Mouse (Mus musculus): Measurements from ENCODE around the gene Flad1. TPM values are rescaled to one million over a fixed set of nuclear protein-coding genes. Genes with fewer than 3 reads are reported as not detected.

Flad1 gene
- total RNA-seq, 1 experiment: 20.3 TPM

DNA sequence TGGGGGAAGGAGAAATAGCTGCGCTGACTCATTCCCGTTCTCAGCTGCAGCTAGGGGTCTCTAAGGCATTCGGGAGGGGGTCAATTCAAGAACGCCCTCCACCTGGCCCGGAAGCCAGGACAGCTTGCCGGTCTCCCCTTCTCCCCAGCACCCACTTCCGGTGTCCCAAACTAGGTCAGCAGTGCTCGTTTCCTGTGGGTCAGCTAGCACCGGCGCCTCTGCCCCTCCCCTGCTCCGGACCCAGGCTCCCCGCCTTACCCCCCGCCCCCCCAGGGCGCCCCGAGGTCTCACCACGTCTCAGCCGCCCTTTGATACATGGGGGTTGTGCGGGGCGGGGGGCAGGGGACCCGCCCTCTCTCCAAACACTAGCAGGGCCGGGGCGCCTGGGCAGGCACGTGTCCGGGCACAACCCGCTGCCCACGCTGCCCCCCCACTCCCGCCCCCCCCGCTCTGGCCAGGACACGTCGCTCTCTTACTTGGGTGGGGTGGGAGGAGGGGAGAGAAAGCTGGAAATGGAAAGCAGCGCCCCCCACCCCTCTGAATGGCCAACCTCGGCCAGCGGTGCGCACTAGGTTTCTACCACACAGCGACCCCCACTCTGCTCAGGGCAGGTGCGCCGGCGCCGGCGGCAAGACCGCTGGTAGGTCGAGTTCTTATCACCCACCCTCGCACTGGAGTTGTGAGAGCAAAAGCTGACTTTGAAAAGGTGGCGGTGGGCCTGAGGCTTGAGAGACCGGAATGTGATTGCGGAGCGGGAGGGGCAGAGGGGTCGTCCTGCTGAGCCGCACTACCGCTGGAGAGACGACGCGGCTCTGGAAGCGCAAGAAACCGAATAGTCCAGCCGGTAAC is 19.8 kb downstream of the Flad1 start:
- in situ Hi-C loops (cut with MboI; ENCODE audit: low sequenced_read_pairs in 2 of 2, unreplicated experiment in 2 of 2): no loop called here
- H3K9me3 ChIP-seq (ENCODE audit: control insufficient read depth, insufficient read depth, low read depth, low read length): no peaks in the 10 kb centered on the region
- DNase-seq (ENCODE audit: low read depth, low spot score): no peak
- peak overlapping the region; percentile 24; the same call in 1 of the 2 replicates for H3K27ac ChIP-seq (ENCODE audit: insufficient read depth, low read depth, low read length, poor library complexity, severe bottlenecking)
- peaks cover 0 to 30% of the 10 kb centered on the region in 2 experiments; a peak in 3 of 4 replicates for H3K4me1 ChIP-seq (ENCODE audit: control insufficient read depth in 2 of 2, insufficient read depth in 2 of 2, low read length in 2 of 2, poor library complexity in 1 of 2)
- H3K4me3 ChIP-seq (ENCODE audit: insufficient read depth in 1 of 2, low read depth in 1 of 2, low read length in 2 of 2, poor library complexity in 1 of 2, severe bottlenecking in 1 of 2): peak overlapping the region; percentile 71 to 75
- no peak for TF ChIP-seq HCFC1 (IDR thresholded peaks at IDR 0.05; ENCODE audit: borderline replicate concordance, insufficient read depth, low read length)
- no peak for TF ChIP-seq ZNF384 (IDR thresholded peaks at IDR 0.05; ENCODE audit: low read depth, low read length)
- no peak for TF ChIP-seq MAFK (IDR thresholded peaks at IDR 0.05; ENCODE audit: insufficient read depth, low read depth, low read length)
- TF ChIP-seq ZC3H11A (IDR thresholded peaks at IDR 0.05; ENCODE audit: borderline replicate concordance, low read depth, low read length): no peak
- no peak for TF ChIP-seq CHD2 (IDR thresholded peaks at IDR 0.05; ENCODE audit: low read depth, low read length)
- H3K9ac ChIP-seq (ENCODE audit: insufficient read depth, low read depth, low read length, poor library complexity, severe bottlenecking): peak overlapping the region; percentile 71
- H3K36me3 ChIP-seq (ENCODE audit: control insufficient read depth, insufficient read depth, low read length, poor library complexity, severe bottlenecking): no peaks in the 10 kb centered on the region; the same call in 1 of the 2 replicates

DNA sequence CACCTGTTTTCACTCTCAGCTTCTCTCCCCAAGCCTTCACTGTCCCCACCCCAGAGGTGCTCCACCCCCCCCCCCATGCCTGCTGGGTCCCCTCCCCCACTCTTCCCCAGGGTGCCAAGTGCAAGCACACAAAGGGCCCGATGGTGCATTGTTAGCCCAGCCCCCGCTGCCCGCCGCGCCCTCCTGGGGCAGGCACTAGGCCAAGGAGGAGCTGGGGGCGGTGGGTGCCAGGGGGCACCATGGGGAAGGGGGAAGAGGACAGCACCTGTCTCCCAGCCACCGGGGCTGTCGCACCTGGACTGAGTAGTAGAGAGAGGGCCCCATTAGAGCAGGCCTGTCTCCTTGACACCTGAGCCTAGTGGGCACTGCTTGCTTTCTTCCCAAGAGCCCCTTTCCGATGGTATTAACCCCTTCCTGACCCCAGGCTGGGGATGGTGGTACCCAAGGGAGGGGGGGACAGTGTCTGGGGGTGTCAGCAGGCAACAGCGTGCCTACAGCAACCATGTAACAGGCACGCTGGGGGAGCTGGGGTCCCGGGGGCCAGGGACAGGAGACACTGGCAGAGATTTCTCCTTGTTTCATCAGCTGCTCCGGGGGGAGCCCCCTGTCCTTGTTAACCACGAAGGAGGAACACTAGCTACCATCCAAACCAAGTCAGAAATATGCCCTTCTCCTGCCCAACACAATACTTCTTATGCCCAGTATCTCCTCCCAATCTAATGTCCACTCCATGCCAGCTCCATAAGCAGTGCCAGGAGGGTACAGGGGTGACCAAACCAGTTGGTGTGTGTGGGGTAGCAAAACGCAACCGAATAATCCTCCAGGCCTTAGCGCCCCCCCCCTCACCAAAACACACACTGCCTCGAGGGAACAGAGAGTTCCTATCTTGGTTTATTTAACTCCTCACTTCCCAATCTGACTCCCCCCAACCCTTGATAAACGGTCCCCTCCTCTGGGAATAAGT is 20.7 kb downstream of the Flad1 start:
- DNase-seq (ENCODE audit: low read depth, low spot score): no peak
- no peaks in the 10 kb centered on the region; the same call in 1 of the 2 replicates for H3K36me3 ChIP-seq (ENCODE audit: control insufficient read depth, insufficient read depth, low read length, poor library complexity, severe bottlenecking)

DNA sequence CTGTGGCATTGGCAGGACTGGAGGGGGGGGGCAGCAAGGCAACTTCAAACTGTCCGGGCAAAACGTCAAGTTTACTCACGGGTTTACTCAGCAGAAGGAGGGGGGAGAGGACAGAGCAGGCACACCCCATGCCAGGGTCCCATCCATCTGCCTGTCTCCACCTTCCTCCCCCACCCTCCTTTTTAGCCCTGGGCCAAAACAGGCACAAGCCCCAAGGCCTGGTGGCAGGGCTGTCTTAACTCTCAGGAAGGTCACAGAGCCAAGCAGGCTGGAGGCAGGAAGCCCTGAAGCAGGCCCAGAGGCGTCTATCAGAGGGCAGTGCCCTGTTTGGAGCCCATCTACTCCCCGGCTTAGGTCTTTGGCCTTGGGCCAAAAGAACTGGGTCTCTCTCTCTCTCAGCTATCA is 21.6 kb downstream of the Flad1 start:
- DNase-seq (ENCODE audit: low read depth, low spot score): no peak
- H3K9me3 ChIP-seq (ENCODE audit: control insufficient read depth, insufficient read depth, low read depth, low read length): no peaks in the 10 kb centered on the region
- peaks cover 0 to 42% of the 10 kb centered on the region in 2 experiments; a peak in 3 of 4 replicates for H3K4me1 ChIP-seq (ENCODE audit: control insufficient read depth in 2 of 2, insufficient read depth in 2 of 2, low read length in 2 of 2, poor library complexity in 1 of 2)
- no peak overlapping the region for H3K9ac ChIP-seq (ENCODE audit: insufficient read depth, low read depth, low read length, poor library complexity, severe bottlenecking)
- no peak overlapping the region for H3K27ac ChIP-seq (ENCODE audit: insufficient read depth, low read depth, low read length, poor library complexity, severe bottlenecking)
- H3K4me3 ChIP-seq (ENCODE audit: insufficient read depth in 1 of 2, low read depth in 1 of 2, low read length in 2 of 2, poor library complexity in 1 of 2, severe bottlenecking in 1 of 2): no peak overlapping the region
- TF ChIP-seq ZC3H11A (IDR thresholded peaks at IDR 0.05; ENCODE audit: borderline replicate concordance, low read depth, low read length) (no peak), MAFK (IDR thresholded peaks at IDR 0.05; ENCODE audit: insufficient read depth, low read depth, low read length) (no peak), HCFC1 (IDR thresholded peaks at IDR 0.05; ENCODE audit: borderline replicate concordance, insufficient read depth, low read length) (no peak), ZNF384 (IDR thresholded peaks at IDR 0.05; ENCODE audit: low read depth, low read length) (no peak), CHD2 (IDR thresholded peaks at IDR 0.05; ENCODE audit: low read depth, low read length) (no peak)
- no peaks in the 10 kb centered on the region; the same call in 1 of the 2 replicates for H3K36me3 ChIP-seq (ENCODE audit: control insufficient read depth, insufficient read depth, low read length, poor library complexity, severe bottlenecking)
- in situ Hi-C loops (cut with MboI; ENCODE audit: low sequenced_read_pairs in 2 of 2, unreplicated experiment in 2 of 2): no loop called here

More for the DNA sequence above, 20.7 kb downstream of the Flad1 start:
- H3K9me3 ChIP-seq (ENCODE audit: control insufficient read depth, insufficient read depth, low read depth, low read length): no peaks in the 10 kb centered on the region
- H3K27ac ChIP-seq (ENCODE audit: insufficient read depth, low read depth, low read length, poor library complexity, severe bottlenecking): no peak overlapping the region
- peak overlapping the region; percentile 71 for H3K9ac ChIP-seq (ENCODE audit: insufficient read depth, low read depth, low read length, poor library complexity, severe bottlenecking)
- in situ Hi-C loops (cut with MboI; ENCODE audit: low sequenced_read_pairs in 2 of 2, unreplicated experiment in 2 of 2): no loop called here
- H3K4me1 ChIP-seq (ENCODE audit: control insufficient read depth in 2 of 2, insufficient read depth in 2 of 2, low read length in 2 of 2, poor library complexity in 1 of 2): peaks cover 0 to 38% of the 10 kb centered on the region in 2 experiments; a peak in 3 of 4 replicates
- peak overlapping the region; percentile 71 to 75 for H3K4me3 ChIP-seq (ENCODE audit: insufficient read depth in 1 of 2, low read depth in 1 of 2, low read length in 2 of 2, poor library complexity in 1 of 2, severe bottlenecking in 1 of 2)
- TF ChIP-seq ZC3H11A (IDR thresholded peaks at IDR 0.05; ENCODE audit: borderline replicate concordance, low read depth, low read length) (no peak), CHD2 (IDR thresholded peaks at IDR 0.05; ENCODE audit: low read depth, low read length) (no peak), HCFC1 (IDR thresholded peaks at IDR 0.05; ENCODE audit: borderline replicate concordance, insufficient read depth, low read length) (no peak), MAFK (IDR thresholded peaks at IDR 0.05; ENCODE audit: insufficient read depth, low read depth, low read length) (no peak), ZNF384 (IDR thresholded peaks at IDR 0.05; ENCODE audit: low read depth, low read length) (no peak)

Data from ES-E14 (cell line).